Mouse (Mus musculus) layer of hippocampus, adult 8-10 months (tissue): ENCODE data around the gene Slc38a9. TPM values are rescaled to one million over a fixed set of nuclear protein-coding genes. Genes with fewer than 3 reads are reported as not detected.

Source experiments
- DNase-seq, 2 experiments: peaks; one replicate each; pipeline ENCODE4 v3.0.0; 2022; ENCODE audit warnings: low spot score in 2 of 2
- total RNA-seq, 4 experiments: library from RNA; stranded (reverse); gene quantifications; 2 replicates each; pipeline ENCODE4 v1.2.4; 2022

Slc38a9 gene
- total RNA-seq, 4 experiments from 2014 or later, result 27.0 to 35.3 (median 27.6) TPM

DNA sequence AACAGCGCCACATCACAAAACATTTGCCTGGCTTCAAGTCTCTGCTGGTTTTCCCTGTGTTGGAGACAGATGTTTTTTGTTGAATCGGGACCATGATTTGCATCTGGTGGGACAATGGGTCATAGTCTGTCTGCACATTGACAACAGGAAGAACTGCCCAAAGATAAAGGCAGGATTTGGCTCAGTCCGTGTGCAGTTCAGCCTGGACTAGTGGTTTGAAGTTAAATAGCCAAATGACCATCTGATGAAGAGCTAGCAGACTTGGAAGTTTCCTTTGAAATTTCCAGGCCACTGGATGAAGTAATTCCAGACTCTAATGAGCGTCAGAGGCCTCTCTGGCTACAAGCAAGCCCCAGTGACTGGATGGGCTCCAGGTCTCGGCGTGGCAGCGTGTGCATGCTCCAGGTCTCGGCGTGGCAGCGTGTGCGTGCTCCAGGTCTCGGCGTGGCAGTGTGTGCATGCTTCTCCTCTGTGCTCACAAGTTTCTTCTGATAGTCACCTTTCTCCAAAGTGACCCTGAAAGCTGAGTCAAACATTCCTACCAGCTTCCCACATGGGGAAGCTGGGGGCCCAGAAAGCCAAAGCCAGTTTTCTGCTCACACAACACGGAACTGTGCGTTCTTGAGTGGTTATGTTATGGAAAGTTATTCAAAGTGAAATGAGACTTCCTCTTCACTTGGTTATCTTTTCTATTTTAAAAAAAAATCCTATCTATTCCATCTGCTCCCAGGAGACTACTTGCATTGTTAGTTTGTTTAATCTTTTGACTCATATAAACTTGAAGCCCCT lies 83.7 kb downstream of the Slc38a9 start:
- DNase-seq, result no peak

DNA sequence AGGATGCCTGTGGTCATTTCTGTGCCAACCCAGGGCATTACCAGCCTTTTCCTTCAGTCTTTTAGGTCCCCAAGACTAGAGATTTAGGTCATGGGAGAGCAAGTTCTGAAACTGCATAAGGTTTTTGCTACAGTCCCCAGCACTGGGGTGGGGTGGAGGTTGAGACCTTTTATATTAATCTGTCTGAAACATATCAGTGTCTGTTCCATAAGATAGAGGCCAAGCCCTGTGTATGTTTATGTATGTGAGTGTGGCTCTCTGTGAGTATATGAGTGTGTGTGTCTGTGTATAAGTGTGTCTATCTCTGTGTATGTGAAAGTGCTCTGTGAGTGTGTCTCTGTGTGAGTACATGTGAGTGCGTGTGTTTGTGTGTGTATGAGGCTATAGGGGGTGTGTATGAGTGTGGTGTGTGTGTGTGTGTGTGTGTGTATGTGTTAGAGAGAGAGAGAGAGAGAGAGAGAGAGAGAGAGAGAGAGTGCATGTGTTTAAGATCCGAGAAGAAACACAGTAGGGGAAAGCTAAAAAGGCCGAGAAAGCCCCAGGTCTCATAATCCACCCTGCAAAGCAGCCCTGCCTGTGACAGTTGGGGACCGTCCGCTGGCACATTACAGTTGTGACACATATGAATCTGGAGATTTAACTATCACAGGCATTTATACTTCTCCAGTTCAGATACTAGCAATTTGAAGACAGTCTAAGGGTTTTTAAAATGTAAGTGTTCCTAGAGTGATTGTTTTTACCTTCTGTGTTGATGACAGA lies 85.6 kb downstream of the Slc38a9 start:
- no peak for DNase-seq

DNA sequence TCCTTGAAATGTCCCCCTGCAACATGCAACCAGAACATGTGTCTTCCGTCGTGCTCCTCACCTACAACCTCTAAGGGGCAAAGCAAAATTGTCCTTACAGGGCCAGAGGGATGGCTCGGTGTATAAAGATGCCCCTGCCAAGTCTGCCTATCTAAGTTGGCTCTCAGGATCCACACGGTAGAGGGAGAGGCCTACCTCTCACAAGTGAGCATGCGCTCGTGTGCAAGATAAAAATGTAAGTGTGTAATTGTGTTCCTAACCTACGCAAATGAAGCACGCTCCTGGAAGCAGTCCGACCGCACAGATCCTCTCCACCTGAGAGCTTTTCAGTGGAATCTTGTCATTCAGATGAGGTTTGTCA lies 86.1 kb downstream of the Slc38a9 start:
- DNase-seq, result no peak

DNA sequence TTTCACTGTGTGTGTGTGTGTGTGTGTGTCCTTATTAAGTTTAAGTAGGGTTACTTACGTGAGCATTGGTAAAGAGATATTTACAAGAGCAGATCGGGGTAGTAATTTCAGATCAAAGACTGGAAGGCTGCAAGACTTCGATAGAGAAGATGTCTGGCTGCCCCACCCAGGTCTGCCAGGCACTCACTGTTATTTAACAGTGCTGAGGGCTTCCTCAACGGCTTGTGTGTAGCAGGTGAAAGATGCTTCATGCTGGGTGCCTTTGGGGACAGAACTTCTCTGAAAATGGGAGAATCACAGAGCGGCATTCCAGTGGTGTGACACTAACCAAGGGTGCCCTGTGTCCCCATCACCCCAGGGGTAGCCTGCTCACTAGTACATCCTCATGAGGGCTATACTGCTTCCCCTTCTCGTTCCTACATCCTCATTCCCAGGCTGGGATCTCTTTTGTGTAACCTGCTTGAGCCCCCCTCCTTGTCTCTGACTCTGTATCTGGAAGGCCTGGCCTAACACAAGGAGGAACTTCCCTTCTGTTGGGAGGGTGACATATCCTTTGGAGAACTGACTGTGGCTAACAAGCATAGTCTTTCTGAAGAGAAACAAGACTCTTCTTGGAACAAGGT lies 87.4 kb downstream of the Slc38a9 start:
- DNase-seq, result no peak

DNA sequence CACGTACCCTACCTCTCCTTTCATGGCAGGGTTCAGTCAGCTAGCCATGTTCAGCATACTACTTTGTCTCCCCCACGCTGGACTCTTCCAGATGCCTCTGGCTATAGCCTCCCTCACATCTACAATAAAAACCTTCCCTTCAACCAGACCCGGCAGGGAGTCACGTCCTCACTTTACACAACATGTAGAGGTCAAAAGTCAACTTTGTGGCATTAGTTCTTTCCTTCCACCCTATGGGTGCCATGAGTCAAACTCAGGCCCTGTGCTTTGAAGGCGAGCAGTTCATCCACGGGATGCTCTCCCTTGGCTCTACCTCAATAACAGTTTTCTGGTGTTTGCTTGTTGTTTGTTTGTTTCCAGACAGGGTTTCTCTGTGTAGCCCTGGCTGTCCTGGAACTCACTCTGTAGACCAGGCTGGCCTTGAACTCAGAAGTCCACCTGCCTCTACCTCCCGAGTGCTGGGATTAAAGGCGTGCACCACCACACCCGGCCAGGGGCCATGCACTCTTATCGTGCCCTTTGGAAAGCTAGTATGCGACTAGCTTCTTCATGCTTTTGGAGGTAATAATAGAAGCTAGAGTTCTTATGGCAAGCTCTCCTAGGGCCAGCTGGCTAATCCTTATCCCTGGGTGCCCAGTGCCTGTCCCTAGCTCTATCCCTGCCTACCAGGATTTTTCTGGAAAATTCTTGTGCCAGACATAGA lies 88.4 kb downstream of the Slc38a9 start:
- DNase-seq, result no peak

DNA sequence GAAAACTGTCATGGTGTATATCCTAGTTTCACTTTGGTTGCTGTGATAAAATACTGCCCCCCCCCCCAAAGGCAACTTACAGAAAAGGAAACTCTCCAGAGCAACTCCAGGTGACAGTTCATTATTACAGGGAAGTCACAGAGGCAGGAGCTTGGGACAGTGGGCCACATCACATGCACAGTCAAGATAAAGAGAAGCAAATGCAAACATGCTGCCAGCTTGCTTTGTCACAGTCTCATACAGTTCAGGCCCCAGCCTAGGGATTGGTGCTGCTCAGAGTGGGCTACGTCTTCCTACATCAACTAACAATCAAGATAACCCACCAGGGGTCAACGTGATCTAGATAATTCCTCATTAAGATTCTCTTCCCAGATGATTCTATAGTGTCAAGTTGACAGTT lies 89.3 kb downstream of the Slc38a9 start:
- DNase-seq, result no peak

DNA sequence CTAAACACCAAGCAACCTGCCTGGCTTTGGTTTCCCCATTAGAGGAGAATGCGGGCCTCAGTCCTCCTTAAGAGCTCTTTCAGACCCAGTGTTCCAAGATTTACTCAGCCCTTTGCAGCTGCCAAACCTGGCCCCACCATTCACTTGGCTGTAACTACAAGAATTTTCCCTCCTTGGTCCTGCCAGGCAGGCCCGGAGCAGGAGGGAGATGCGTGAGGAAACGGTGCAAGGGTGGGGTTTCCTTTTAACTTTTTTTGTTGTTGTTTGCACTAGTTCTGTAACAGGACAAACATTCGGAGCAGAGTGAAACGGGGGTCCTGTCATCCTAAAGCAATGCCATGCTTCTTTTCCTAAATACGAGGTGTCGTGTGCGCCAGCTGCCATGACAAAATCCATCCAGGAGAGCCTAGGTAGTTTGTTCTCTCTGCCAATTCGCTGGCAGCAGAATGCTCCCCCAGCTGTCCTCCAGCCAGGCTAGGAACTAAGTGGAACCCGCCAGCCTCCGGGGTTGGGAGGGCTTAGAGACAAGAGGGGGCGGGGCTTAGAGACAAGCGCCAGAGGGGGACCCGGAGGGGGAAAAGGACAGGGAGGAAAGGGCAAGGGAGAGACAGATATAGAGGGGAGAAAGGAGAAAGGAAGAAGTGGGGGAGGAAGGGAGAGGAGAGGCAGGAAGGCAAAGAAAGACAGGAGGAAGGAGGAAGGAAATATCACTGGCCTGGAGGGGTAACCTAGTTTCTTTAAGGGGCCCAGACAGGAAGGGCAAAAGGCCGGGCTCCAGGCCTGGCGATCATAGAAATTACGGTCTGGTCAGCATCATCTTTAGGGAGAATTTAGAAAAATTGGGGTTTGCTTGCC lies 91.1 kb downstream of the Slc38a9 start:
- no peak for DNase-seq

DNA sequence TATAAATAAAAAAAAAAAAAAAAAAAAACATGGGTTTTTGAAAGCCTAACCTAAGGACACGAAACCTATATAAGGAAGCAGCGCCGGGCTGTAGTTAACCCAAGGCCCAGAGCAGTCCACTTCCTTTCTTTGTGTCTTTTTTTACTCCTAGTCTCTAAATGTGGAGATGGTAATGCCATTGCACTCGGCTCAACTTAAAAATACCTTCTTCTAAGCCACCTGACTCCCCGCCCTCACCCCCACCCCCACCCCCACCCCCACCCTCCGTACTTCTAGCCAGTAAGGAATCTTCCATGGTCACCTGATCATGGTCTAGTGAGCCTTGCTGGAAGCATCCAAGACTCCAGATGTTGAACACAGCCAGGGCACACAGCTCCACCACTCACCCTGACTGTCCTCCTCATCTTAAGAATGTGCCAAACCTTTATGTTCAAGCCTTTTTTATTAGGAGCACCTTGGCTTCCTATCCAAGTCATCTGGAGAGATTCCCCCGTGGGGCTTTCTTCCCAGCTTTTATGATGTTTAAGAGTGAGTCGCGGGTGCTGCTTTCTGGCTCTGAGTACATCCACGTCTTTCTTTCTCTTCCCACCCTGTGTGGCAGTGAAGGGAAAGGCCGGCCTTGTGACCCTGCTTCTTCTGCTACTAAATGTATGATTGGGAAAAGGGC lies 91.9 kb downstream of the Slc38a9 start:
- no peak for DNase-seq

DNA sequence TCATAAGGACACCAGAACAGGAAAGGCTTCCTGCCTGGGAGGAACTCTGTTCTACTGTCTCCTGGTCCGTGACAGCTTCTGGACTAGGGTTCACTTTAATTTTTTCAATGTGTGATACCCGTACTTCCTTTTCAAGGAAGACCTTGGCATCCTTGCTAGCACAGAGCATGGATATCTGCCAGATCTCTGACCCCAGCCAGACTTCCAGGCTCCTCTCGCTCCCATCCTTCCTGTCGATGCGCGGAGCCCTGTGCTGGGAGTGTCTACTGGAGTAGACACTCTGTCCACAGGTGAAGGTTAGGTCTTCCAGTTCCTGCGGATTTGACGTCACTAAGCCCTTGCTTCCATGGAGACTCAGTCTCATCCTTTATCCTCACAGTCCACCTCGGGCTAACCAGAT lies 93.0 kb downstream of the Slc38a9 start:
- no peak for DNase-seq

DNA sequence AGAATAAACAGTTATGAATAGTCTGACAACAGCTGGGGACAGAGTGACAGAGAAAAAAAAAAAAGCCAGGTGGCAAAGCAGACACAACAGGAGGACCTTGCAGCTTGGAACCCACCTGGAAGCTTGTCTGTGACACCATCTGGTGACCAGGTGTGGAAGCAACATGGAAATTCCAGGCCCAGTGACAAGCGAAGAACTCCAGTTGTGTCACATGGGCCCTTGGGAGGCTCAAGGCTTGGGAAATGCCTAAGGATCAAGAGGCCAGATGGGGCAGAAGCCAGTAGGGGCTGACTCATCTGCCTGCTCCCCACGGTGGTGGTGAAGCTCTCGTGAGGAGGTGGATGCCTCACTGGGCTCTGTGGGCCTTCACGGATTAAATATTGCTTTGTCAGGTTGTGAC lies 94.3 kb downstream of the Slc38a9 start:
- DNase-seq, result no peak

DNA sequence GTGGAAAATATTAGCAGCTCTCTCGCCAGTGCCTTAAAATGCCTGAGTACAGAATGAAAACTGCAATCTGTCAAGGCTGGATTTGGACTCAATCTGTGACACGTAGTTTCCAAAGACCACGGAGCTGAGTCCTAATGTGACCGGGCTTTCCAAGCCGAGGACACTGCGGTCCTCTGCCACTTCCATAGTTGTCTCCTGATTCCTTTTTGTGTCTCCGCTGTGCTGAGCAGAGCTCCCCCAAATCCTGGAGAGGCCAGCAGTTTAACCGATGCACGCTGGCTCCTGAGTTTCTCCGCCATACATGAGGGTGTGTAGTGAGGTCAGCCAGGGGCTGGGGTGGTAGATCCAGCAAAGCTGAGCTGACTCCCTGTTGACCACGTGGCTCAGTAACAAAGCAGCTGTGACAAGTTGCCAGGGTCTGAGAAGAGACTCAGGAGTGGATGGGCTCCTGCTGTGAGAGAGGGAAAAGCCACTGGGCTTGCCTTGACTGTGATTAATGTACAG lies 95.0 kb downstream of the Slc38a9 start:
- peak in 1 of 2 experiments; percentile 12 for DNase-seq

DNA sequence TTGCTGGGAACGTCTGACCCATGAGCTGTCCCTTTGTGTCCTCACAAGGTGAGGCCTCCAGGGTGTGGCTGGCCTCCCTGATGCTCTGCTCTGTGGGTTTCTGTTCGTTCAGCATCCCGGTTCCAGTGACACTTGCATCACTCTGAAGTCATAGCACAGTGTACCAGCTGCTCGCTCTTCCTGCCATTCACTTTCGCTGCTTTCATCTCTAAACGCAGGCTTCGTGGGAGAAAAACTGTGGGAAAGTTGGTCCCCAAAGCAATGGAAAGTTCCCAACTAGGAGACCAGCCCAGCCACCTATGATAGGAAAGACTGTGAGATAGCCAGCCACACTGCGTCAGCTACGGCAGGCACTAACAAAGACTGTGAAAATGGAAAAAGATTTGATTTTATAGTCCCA lies 96.8 kb downstream of the Slc38a9 start:
- no peak for DNase-seq

DNA sequence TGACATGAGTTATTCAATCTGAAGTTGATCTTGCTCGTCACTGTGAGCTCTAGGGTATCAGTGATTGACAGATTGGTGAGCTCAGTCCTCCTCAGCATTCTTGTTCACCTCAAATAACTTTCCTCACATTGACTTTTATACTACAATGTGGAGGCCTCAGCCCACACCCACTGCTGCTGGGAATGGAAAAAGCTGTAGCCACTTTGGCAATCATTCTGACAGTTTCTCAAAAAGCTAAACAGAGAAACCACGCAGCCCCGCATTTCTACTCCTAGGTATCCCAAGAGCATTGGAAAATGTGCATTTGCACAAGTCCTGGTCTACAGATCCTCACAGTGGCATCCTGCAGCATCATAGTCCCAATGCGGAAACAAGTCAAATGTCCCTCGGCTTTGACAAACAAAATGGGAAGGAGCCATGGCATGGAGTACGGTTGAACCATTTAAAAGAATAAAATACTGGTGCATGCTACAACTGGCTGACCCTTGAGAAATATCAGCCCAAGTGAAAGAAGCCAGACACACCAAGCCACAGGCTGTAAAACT lies 98.1 kb downstream of the Slc38a9 start:
- DNase-seq, result no peak

DNA sequence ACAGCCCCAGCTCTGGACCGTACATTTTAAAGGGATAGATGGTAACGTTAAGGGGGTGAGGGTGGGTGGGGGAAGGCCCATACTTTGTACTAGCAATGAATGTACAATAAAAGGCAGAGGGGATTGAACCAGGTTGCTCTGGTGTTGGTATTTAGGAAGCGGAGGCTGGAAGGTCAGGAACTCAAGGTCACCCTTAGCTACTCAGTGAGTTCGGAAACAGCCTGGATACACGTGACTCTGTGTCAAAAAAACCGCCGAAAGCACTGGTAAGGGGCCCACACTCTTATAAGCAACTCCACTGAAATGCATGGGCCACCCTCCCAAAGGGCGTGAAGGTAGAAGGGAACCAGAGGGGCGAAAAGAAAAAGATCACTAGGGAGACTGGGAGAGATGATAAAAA lies 98.8 kb downstream of the Slc38a9 start:
- DNase-seq, result no peak

DNA sequence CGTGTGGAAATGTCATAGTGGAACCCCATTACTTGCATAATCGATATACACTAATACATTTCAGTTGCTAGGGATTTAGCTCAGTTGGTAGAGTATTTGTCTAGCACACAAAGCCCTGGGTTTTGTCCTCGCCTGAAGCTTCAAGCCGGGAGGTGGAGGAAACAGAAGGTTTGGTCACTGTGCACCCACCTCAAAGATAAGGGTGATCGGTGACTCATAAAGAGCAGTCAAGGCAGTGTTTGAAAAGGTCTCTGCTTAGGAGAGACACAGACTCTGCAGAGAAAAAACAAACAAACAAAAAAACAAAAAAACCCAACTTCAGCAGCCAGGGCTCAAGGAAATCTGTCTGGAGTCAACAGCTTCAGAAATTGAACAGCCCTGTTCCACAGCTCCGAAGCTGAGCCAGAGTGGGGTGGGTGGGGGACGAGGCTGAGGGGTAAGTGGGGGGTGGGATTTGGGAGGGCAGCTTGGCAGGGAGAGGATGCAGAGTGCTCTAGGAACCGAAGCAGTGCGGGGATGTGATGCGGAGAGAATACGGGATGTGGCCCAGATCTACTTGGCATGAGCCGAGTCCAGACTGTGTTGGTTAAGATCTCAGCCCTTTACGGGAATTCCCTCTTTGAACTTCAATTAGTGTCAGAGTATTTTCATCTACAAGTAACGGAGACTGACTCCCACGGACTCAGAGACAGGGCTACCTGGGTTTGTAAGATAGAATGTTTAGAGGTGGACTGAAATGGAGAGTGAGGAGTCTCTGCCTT lies 99.4 kb downstream of the Slc38a9 start:
- no peak for DNase-seq

DNA sequence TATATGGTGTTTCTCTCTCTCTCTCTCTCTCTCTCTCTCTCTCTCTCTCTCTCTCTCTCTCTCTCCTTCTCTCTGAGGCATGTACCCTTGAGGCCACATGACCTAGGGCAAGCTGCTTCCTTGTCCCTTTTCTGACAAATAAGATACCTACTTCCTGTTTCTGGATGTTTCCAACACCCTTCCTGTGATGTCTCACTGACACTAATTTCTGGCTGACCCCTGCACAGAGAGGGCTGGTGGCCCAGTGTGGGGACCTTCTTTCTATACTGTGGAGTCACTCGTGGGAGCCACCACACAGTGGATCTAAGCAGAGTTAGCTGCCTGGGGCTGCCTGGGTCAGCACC lies 100.0 kb downstream of the Slc38a9 start:
- no peak for DNase-seq

DNA sequence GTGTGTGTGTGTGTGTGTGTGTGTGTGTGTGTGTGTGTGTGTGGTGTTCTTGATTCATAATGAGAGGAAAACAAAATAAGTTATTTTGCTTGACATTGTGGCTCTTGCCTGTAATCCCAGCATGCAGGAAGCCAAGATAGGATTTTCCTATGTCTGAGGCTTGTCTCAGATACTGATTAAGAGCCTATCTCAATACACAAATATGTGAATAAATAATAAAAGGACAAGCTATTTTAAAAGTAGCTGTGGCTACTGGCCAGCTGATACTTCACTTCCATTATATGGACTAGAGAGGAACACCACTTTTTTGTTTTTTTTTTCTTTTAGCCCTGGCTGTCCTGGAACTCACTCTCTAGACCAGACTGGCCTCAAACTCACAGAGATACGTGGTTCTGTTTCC lies 101.2 kb downstream of the Slc38a9 start:
- DNase-seq, result no peak

DNA sequence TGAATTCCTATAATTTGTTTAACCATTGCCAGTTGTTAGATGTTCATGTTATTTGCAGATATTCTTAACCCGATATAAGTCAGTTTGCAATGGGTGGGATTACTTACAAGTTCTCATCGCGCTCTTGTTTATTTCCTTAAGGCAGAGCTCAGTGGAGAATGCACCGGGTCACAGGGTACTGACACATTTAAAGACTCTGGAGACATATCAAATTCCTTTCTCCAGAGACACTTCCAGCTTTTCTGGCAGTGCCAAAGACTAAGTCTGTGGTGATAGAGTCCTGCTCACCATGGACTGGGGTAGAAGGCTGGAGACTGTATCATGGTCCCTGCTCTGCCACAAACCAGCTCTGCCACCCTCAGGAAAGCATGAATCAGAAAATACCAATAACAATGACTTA lies 102.0 kb downstream of the Slc38a9 start:
- no peak for DNase-seq

DNA sequence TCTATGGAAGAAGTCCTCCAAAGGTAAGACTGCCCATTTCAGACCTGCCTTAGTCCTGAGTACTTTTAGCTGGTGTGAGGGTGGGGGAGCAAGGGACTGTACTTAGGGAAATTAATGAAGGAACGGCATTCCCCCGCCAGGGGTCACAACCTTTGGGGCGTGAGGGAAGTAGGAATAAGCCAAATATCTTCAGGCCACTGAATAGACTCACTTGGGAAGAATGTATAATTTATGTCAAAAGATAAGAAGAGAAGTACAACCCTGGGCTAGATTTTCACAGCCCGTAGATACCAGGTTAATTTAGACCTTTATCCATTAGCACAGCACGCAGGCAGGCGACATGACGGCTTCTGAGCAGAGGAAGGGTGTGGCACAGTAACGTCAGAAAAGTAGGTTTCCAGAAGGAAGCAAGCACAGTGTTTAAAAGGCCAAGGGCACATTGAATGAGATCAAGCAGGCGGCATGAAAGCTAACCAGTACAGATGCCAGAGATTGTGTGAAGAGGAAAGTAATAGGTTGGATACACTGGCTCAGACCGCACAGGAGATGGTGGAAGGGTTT lies 103.1 kb downstream of the Slc38a9 start:
- no peak for DNase-seq
